Mouse (Mus musculus) lung, embryonic 14.5 days (tissue): Measurements from ENCODE around the gene Kcnk15. TPM values are rescaled to one million over a fixed set of nuclear protein-coding genes. Genes with fewer than 3 reads are reported as not detected.

Experiments used
- ATAC-seq: fragments of 200-750 bp; cut with Nextera tagmentation; 2 replicates; pipeline ENCODE4 v1.8.0; 2017; ENCODE audit warnings: mild to moderate bottlenecking, moderate TSS enrichment, moderate library complexity; ENCODE audit not compliant: insufficient read depth
- DNase-seq: peaks from one replicate; pipeline ENCODE4 v3.0.0-alpha.2; 2015
- H3K27ac ChIP-seq: fragments of 300-500 bp; sonication (generic); 2 replicates; pipeline ENCODE4 v1.5.1; 2014; ENCODE audit warnings: low read depth, mild to moderate bottlenecking, moderate library complexity
- H3K27me3 ChIP-seq: fragments of 300-500 bp; sonication (generic); 2 replicates; pipeline ENCODE4 v1.6.1; 2014; ENCODE audit warnings: low read length, control low read depth; ENCODE audit not compliant: insufficient read depth
- H3K36me3 ChIP-seq: fragments of 300-500 bp; sonication (generic); 2 replicates; pipeline ENCODE4 v1.6.1; 2014; ENCODE audit warnings: control low read depth; ENCODE audit not compliant: insufficient read depth
- H3K4me1 ChIP-seq: fragments of 300-500 bp; sonication (generic); 2 replicates; pipeline ENCODE4 v1.6.1; 2014; ENCODE audit warnings: antibody characterized with exemption, control low read depth; ENCODE audit not compliant: insufficient read depth
- H3K4me2 ChIP-seq: fragments of 300-500 bp; sonication (generic); 2 replicates; pipeline ENCODE4 v1.6.1; 2014; ENCODE audit warnings: mild to moderate bottlenecking
- H3K4me3 ChIP-seq: fragments of 300-500 bp; sonication (generic); 2 replicates; pipeline ENCODE4 v1.5.1; 2014; ENCODE audit warnings: low read depth, low read length
- H3K9ac ChIP-seq: fragments of 300-500 bp; sonication (generic); 2 replicates; pipeline ENCODE4 v1.6.1; 2014
- H3K9me3 ChIP-seq: fragments of 300-500 bp; sonication (generic); 2 replicates; pipeline ENCODE4 v1.6.1; 2016; ENCODE audit warnings: low read depth, low read length, control low read depth
- CTCF ChIP-seq: IDR thresholded peaks from 2 replicates; pipeline ENCODE4 v1.5.1; 2016; ENCODE audit warnings: antibody characterized with exemption, low read depth
- WGBS: fragments of 180-500 bp; shearing (Covaris S2); extraction: QIAGEN DNeasy Blood & Tissue Kit; methylation state at CpG from one replicate; pipeline ENCODE4 v1.1.7; 2014; 5-methylcytosine and 5-hydroxymethylcytosine counted together
- polyA plus RNA-seq: library from polyadenylated mRNA; unstranded; fragments of >200 nt; fragmentation: Nextera tagmentation; extraction: Ambion mirVana; gene quantifications from 2 replicates; pipeline ENCODE4 v1.2.1, GENCODE M21; 2014

The Kcnk15 gene
- polyA plus RNA-seq, 1 experiment from 2014 or later, result not detected

DNA sequence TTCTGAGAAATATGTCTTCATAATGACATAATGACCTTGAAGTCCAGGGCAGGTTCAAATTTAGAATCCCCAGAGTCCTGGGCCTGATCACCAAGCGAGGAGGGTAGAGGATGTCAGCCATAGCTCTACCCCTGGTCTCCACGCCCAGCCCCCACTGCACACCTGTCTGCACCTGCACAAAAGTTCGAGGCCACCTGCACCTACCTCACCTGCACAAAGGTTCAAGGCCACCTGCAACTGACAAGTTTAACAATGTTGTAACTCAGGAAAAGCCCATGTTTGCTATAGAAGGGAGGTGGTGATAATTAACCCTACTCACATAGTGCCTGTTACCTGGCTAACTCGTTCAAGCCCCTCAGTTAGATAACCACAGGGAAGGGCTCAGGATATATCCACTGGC is 49.0 kb downstream of the Kcnk15 start:
- Histone ChIP-seq H3K9ac (no peak overlapping the region), H3K27ac (no peak overlapping the region), H3K9me3 (no peaks in the 10 kb centered on the region), H3K36me3 (no peaks in the 10 kb centered on the region), H3K4me1 (no peaks in the 10 kb centered on the region), H3K27me3 (no peaks in the 10 kb centered on the region), H3K4me2 (no peak overlapping the region), H3K4me3 (no peak overlapping the region)
- DNase-seq (no peak), ATAC-seq (no peak)
- no peak for TF ChIP-seq CTCF
- WGBS, result 63% methylated on average over 4 of the region's 4 CpGs

DNA sequence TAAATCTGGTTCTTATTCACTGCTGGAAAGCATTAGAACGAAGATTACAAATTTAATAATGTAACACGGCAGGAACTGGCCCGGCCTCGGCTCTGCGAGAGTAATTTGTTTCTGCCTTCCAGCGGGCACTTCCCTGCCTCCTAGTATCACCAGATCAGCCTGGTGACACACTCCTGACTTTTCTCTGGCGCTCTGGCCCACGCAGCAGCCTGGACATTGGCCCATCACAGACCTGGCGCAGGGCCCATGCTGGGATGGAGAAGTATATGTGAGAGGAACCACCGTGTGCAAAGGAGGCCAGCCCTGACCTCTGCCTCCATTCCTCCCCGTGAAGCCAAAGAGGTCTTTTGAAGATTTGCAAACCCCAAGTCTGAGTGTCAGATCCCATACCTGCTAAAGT is 50.0 kb downstream of the Kcnk15 start:
- 52% methylated on average over 11 of the region's 11 CpGs for WGBS
- H3K4me2 ChIP-seq, result no peak overlapping the region
- H3K4me1 ChIP-seq, result no peaks in the 10 kb centered on the region
- no peak overlapping the region for H3K9ac ChIP-seq
- no peak overlapping the region for H3K4me3 ChIP-seq
- no peaks in the 10 kb centered on the region for H3K36me3 ChIP-seq
- no peak for TF ChIP-seq CTCF
- no peaks in the 10 kb centered on the region for H3K27me3 ChIP-seq
- peak; percentile 19 for DNase-seq
- no peak for ATAC-seq
- no peaks in the 10 kb centered on the region for H3K9me3 ChIP-seq
- no peak overlapping the region for H3K27ac ChIP-seq

DNA sequence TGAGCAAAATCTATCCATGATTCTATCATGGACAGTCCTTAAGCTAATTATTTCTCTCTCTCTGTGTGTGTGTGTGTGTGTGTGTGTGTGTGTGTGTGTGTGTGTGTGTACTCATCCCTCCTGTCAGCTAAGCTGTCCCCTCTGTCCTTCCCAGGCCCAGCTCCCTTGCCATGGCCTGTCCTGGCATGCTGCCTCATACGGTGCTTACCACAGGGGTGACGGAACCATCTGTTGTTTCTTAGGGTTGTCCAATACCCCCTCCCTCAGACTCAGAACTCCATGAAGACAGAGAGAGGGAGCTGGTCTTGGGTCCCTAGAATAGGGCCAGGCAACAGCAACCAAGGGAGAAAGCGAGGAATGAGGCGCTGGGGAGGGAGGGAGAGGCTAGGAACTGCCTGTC is 50.9 kb downstream of the Kcnk15 start:
- Histone ChIP-seq H3K9me3 (no peaks in the 10 kb centered on the region), H3K27me3 (no peaks in the 10 kb centered on the region), H3K4me1 (no peaks in the 10 kb centered on the region), H3K9ac (no peak overlapping the region), H3K4me3 (no peak overlapping the region), H3K27ac (no peak overlapping the region), H3K36me3 (no peaks in the 10 kb centered on the region), H3K4me2 (no peak overlapping the region)
- DNase-seq, result no peak
- no peak for TF ChIP-seq CTCF
- ATAC-seq, result no peak
- WGBS, result 69% methylated on average over 4 of the region's 4 CpGs

DNA sequence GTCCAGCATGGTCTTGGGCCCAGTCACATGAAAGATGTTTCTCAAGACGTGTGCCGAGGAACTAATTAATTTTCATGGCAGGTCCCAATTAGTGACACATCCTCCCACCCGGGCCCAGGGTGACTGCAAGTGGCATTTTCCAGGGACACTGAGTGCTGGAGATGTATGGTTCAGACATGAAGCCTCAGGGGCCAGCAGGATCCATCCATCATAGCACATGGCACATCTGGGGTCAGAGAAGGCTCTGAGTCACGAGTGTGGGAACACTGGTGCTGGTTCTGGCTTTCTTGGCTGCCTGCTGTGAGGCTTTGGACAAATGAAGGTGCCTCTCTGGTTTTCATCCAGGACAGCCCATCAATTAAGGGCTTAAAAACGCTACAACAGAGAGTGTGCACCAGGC is 53.7 kb downstream of the Kcnk15 start:
- Histone ChIP-seq H3K27me3 (no peaks in the 10 kb centered on the region), H3K27ac (no peak overlapping the region), H3K9ac (no peak overlapping the region), H3K4me3 (no peak overlapping the region), H3K4me2 (no peak overlapping the region), H3K36me3 (no peaks in the 10 kb centered on the region), H3K9me3 (no peaks in the 10 kb centered on the region), H3K4me1 (no peaks in the 10 kb centered on the region)
- DNase-seq, result no peak
- WGBS, result 38% methylated on average over 5 of the region's 5 CpGs
- no peak for TF ChIP-seq CTCF
- ATAC-seq, result no peak

Other genes starting within 250 kb of the Kcnk15 start
- gene Serinc3, start 208.5 kb upstream of the Kcnk15 start, polyA plus RNA-seq, result 56.2 and 62.5 TPM in 2 replicates
- gene Pkig, start 195.3 kb upstream of the Kcnk15 start, polyA plus RNA-seq, result 143 and 145 TPM in 2 replicates
- gene Ada, start 103.4 kb upstream of the Kcnk15 start, polyA plus RNA-seq, result 9.5 and 9.9 TPM in 2 replicates
- 0.39 and 0.68 TPM in 2 replicates for gene Ccn5, start 32.8 kb upstream of the Kcnk15 start, polyA plus RNA-seq
- gene Rims4, start 65.0 kb downstream of the Kcnk15 start, polyA plus RNA-seq, result 0.11 and 0.25 TPM in 2 replicates
- gene Ywhab, start 141.3 kb downstream of the Kcnk15 start, polyA plus RNA-seq, result 316 and 319 TPM in 2 replicates
- 1.1 and 1.8 TPM in 2 replicates for gene Pabpc1l, start 171.8 kb downstream of the Kcnk15 start, polyA plus RNA-seq
- gene Stk4, start 216.7 kb downstream of the Kcnk15 start, polyA plus RNA-seq, result 30.7 and 33.7 TPM in 2 replicates
- gene Tomm34, start 217.5 kb downstream of the Kcnk15 start, polyA plus RNA-seq, result 54.2 and 54.4 TPM in 2 replicates